Comparison of ENCODE assay signal across 9 mouse cellular contexts in genomic region chr4:154336650-154337049, GRCm38 (mm10). TPM values are rescaled to one million over a fixed set of nuclear protein-coding genes. Genes with fewer than 3 reads are reported as not detected.
A peak's percentile ranks its signal among the peaks of the same experiment; 100 is the strongest.
DNase-seq lines count a peak whose midpoint lies in the region; ATAC-seq and TF ChIP-seq lines count a peak whose summit lies in the region.
"Had no signal": no experiment of that assay in that cellular context is flagged by ENCODE, and none has a peak within 500 bp of the region (broad histone marks: within the 10 kb centered on the region; RNA-seq: fewer than 3 reads in every experiment).

No protein-coding gene starts in this region.

- no peak overlapping the region for H3K4me2 ChIP-seq in heart, embryonic 15.5 days

- no peak overlapping the region for H3K4me3 ChIP-seq in heart, embryonic 15.5 days
- no peak overlapping the region for H3K4me3 ChIP-seq in limb, embryonic 10.5 days
- H3K4me3 ChIP-seq in small intestine, adult 2 months (ENCODE audit: low read depth, low read length) = no peak overlapping the region

- H3K36me3 ChIP-seq in heart, embryonic 15.5 days = peaks cover 5% of the 10 kb centered on the region; the same call in 1 of the 2 replicates
- H3K36me3 ChIP-seq in limb, embryonic 10.5 days = peaks cover 99% of the 10 kb centered on the region
- H3K36me3 ChIP-seq in small intestine, adult 2 months (ENCODE audit: control insufficient read depth, insufficient read depth, low read length) = peaks cover 6% of the 10 kb centered on the region; the same call in 1 of the 2 replicates

- H3K27ac ChIP-seq in heart, embryonic 15.5 days = peak overlapping the region; percentile 67
- peak overlapping the region; percentile 84 for H3K27ac ChIP-seq in limb, embryonic 10.5 days
- H3K27ac ChIP-seq in small intestine, adult 2 months (ENCODE audit: insufficient read depth, low read depth, low read length) = 0 out of 2 replicates have a peak overlapping the region, but pooled peaks have one; percentile 6

- TF ChIP-seq POLR2A in small intestine, adult 2 months (IDR thresholded peaks at IDR 0.05; ENCODE audit: low read depth, low read length) = no peak

- WGBS in heart, embryonic 15.5 days = 36% methylated on average over 10 of the region's 10 CpGs
- 33% methylated on average over 10 of the region's 10 CpGs for WGBS in limb, embryonic 10.5 days
- WGBS in small intestine, adult 2 months = 69% methylated on average over 10 of the region's 10 CpGs

- H3K9me3 ChIP-seq in heart, embryonic 15.5 days (replicated peaks) = no peaks in the 10 kb centered on the region
- no peaks in the 10 kb centered on the region for H3K9me3 ChIP-seq in limb, embryonic 10.5 days (replicated peaks)

- peak; percentile 53; the same call in 1 of the 2 replicates for ATAC-seq in heart, embryonic 15.5 days (replicated peaks; ENCODE audit: insufficient number of reproducible peaks, insufficient read depth, low FRiP score, low read depth)

- H3K27me3 ChIP-seq in heart, embryonic 15.5 days = 0 out of 2 replicates have a peak, but pooled peaks cover 7% of the 10 kb centered on the region
- H3K27me3 ChIP-seq in limb, embryonic 10.5 days (ENCODE audit: low read depth, poor library complexity, severe bottlenecking) = peaks cover 28% of the 10 kb centered on the region
- H3K27me3 ChIP-seq in small intestine, adult 2 months (ENCODE audit: control insufficient read depth, insufficient read depth, low read length) = no peaks in the 10 kb centered on the region

- no peak for TF ChIP-seq CTCF in small intestine, adult 2 months (IDR thresholded peaks at IDR 0.05; ENCODE audit: extremely low read depth, insufficient read length, insufficient replicate concordance, low read depth, low read length)

- peaks cover 35% of the 10 kb centered on the region for H3K4me1 ChIP-seq in heart, embryonic 15.5 days (replicated peaks)
- peaks cover 80% of the 10 kb centered on the region for H3K4me1 ChIP-seq in limb, embryonic 10.5 days
- no peaks in the 10 kb centered on the region for H3K4me1 ChIP-seq in small intestine, adult 2 months (ENCODE audit: control insufficient read depth, insufficient read depth, insufficient read length, low read length)

- H3K9ac ChIP-seq in heart, embryonic 15.5 days = no peak overlapping the region; the same call in 1 of the 2 replicates

- peak; percentile 21 to 27 for DNase-seq in layer of hippocampus, postnatal 10 days (ENCODE audit: low spot score in 2 of 2)
- DNase-seq in layer of hippocampus, adult 9-10 months (ENCODE audit: low spot score) = no peak
- no peak for DNase-seq in limb, embryonic 10.5 days (ENCODE audit: low spot score)
- no peak for DNase-seq in thymus, postnatal 0 days (ENCODE audit: low spot score)
- DNase-seq in layer of hippocampus, postnatal 14 days (ENCODE audit: low spot score in 2 of 2) = no peak
- DNase-seq in ovary, postnatal 10 days (ENCODE audit: low spot score) = no peak

RNA-seq across cellular contexts. Expression of gene B230104I21Rik, which starts 0.7 kb away (rescaled TPM):
- total RNA-seq in layer of hippocampus, postnatal 10 days (2021) = under 1 TPM in 1 of 2 experiments, not detected in 1; 0.40 TPM
- not detected in 2 replicates for polyA plus RNA-seq in heart, embryonic 15.5 days (2015; fragmentation: Nextera tagmentation; extraction: Ambion mirVana)
- polyA plus RNA-seq in limb, embryonic 10.5 days (2016; fragmentation: Nextera tagmentation; extraction: Ambion mirVana) = 0.18 TPM in 1 of 2 replicates, not detected in the other
- polyA plus RNA-seq in small intestine, adult 2 months (2012; rRNA removed) = not detected in 2 replicates
- not detected in 2 replicates for polyA plus RNA-seq in thymus, postnatal 0 days (2015; fragmentation: Nextera tagmentation; extraction: Ambion mirVana)
- under 1 TPM in 1 of 2 experiments, not detected in 1; 0.53 TPM for total RNA-seq in layer of hippocampus, postnatal 14 days (2021)
- polyA plus RNA-seq: gonadal fat pad, adult 2 months had no signal

RNA-seq across cellular contexts. Expression of gene Arhgef16, which starts 35.2 kb away (rescaled TPM):
- total RNA-seq in layer of hippocampus, postnatal 10 days (2021) = under 1 TPM in 1 of 2 experiments, not detected in 1; 0.41 TPM
- 1.8 and 5.7 TPM in 2 replicates for polyA plus RNA-seq in heart, embryonic 15.5 days (2015; fragmentation: Nextera tagmentation; extraction: Ambion mirVana)
- polyA plus RNA-seq in limb, embryonic 10.5 days (2016; fragmentation: Nextera tagmentation; extraction: Ambion mirVana) = 5.3 and 6.2 TPM in 2 replicates
- 69.0 and 179 TPM in 2 replicates for polyA plus RNA-seq in small intestine, adult 2 months (2012; rRNA removed)
- 18.2 and 19.5 TPM in 2 replicates for polyA plus RNA-seq in thymus, postnatal 0 days (2015; fragmentation: Nextera tagmentation; extraction: Ambion mirVana)
- under 1 TPM; 0.23 to 0.52 TPM for total RNA-seq in layer of hippocampus, postnatal 14 days (2021)

Comparison
In these comparisons a context has a peak if more than half of its experiments do, and no peak if none do; other contexts are left out.
1. DNase-seq: peak in layer of hippocampus, postnatal 10 days (2 of 2); none in layer of hippocampus, adult 9-10 months (single experiment), limb, embryonic 10.5 days (single experiment), thymus, postnatal 0 days (single experiment), layer of hippocampus, postnatal 14 days (0 of 2) and ovary, postnatal 10 days (single experiment).
2. H3K27ac ChIP-seq: peak in every context shown above with its lines; median percentile 84 in limb, embryonic 10.5 days; 67 in heart, embryonic 15.5 days; 6 in small intestine, adult 2 months.